Mouse (Mus musculus) kidney, adult 2 months (tissue): Measurements from ENCODE around the gene Igf2bp1. TPM values are rescaled to one million over a fixed set of nuclear protein-coding genes. Genes with fewer than 3 reads are reported as not detected.

ENCODE experiments used
- DNase-seq: peaks from one replicate; pipeline ENCODE4 v3.0.0; 2021
- H3K27ac ChIP-seq: fragments of 200-500 bp; 2 replicates; pipeline ENCODE4 v1.5.1; 2012; ENCODE audit warnings: low read depth, low read length, control low read depth, inconsistent platforms; ENCODE audit not compliant: insufficient read depth
- H3K27me3 ChIP-seq: fragments of 200-500 bp; replicated peaks from 2 replicates; pipeline ENCODE4 v1.6.1; 2012; ENCODE audit warnings: mild to moderate bottlenecking, moderate library complexity, low read length, inconsistent platforms; ENCODE audit not compliant: control insufficient read depth, insufficient read depth
- H3K36me3 ChIP-seq: fragments of 200-500 bp; 2 replicates; pipeline ENCODE4 v1.6.1; 2012; ENCODE audit warnings: mild to moderate bottlenecking, moderate library complexity, low read length, inconsistent platforms; ENCODE audit not compliant: control insufficient read depth, insufficient read depth
- H3K4me1 ChIP-seq: fragments of 200-500 bp; 2 replicates; pipeline ENCODE4 v1.6.1; 2011; ENCODE audit warnings: low read length; ENCODE audit not compliant: control insufficient read depth, insufficient read depth
- H3K4me3 ChIP-seq: fragments of 200-500 bp; 2 replicates; pipeline ENCODE4 v1.5.1; 2011; ENCODE audit warnings: mild to moderate bottlenecking, low read depth, low read length, control low read depth; ENCODE audit not compliant: insufficient read depth
- CTCF ChIP-seq: fragments of 200-500 bp; conservative IDR thresholded peaks from 2 replicates; pipeline ENCODE4 v1.5.1; 2011; ENCODE audit warnings: low read depth, mild to moderate bottlenecking, control low read depth, low read length, moderate library complexity, mixed read lengths; ENCODE audit not compliant: insufficient read depth, insufficient read length
- POLR2A ChIP-seq: fragments of 200-500 bp; IDR thresholded peaks from one replicate; pipeline ENCODE4 v1.6.1; 2011; ENCODE audit warnings: low read depth, low read length, control low read depth
- WGBS: fragments of 180-500 bp; shearing (Covaris S2); methylation state at CpG from one replicate; pipeline ENCODE4 v1.1.7; 2018; 5-methylcytosine and 5-hydroxymethylcytosine counted together
- polyA plus RNA-seq: library from polyadenylated mRNA; depleted of rRNA; stranded (reverse); fragments of >200 nt; gene quantifications from 2 replicates; pipeline ENCODE4 v1.2.3, GENCODE M21; 2012

The Igf2bp1 gene
- polyA plus RNA-seq, 1 experiment: 1.1 TPM

DNA sequence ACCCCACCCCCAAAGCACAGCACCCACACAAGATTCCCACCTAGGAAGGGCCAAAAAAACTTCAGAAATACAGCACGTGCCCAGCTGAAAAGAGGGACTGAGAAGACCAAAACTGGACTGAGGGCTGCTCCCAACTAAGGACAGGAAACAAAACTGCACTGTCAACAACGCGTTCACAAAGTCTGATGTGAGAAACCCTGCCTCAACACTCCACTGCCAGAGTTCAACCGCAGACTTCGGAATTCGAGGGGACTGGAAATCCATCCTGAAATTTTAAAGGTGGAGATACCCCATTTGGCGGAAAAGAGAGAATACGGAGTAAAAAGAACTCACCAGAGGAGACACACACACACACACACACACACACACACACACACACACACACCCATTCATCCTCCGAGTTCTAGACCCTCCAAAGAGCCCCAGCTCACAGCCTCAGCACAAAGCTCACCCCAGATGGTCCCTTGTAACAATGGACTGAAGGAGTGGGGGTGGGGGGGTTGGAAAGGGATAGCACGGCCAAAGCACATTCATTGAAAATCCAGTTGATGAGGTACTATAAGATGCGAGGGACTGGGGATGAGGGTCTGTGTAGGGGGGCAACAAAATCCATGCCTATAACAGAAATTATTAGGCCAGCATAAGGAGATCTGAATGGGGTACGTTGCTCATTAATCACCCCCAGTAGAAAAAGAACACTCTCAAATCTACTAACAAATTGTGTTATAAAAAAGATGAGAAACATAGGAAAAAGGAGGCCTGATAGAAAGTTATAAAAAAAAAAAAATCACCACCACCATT, 2.4 kb downstream of the Igf2bp1 start:
- WGBS: 69% methylated on average over 12 of the region's 12 CpGs
- DNase-seq: no peak
- Histone ChIP-seq H3K36me3 (no peaks in the 10 kb centered on the region), H3K27ac (no peak overlapping the region), H3K4me3 (no peak overlapping the region), H3K4me1 (no peaks in the 10 kb centered on the region), H3K27me3 (peaks cover 26% of the 10 kb centered on the region)
- no peak for TF ChIP-seq POLR2A

DNA sequence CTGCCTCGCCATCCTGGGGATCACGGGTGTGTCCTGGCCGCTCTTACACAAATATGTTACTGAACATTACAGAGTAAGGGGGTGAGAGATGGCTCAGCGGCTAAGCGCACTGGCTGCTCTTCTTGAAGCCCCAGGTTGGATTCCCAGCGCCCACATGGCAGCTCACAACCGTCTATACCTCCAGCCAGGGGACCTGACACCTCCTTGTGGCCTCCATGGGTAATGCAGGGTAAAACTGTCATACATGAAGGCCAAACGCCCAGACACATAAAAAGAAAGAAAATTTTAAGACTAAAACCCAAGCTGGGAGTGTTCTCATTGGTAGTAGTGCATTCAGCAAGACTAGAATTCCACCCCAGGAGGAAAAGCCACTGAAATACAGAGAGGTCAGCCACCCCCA, 11.6 kb downstream of the Igf2bp1 start:
- 97% methylated on average over 8 of the region's 8 CpGs for WGBS
- Histone ChIP-seq H3K27ac (no peak overlapping the region), H3K27me3 (peaks cover 3% of the 10 kb centered on the region), H3K4me3 (no peak overlapping the region), H3K4me1 (0 out of 2 replicates have a peak, but pooled peaks cover 2% of the 10 kb centered on the region), H3K36me3 (no peaks in the 10 kb centered on the region)
- TF ChIP-seq CTCF (no peak), POLR2A (no peak)
- no peak for DNase-seq

DNA sequence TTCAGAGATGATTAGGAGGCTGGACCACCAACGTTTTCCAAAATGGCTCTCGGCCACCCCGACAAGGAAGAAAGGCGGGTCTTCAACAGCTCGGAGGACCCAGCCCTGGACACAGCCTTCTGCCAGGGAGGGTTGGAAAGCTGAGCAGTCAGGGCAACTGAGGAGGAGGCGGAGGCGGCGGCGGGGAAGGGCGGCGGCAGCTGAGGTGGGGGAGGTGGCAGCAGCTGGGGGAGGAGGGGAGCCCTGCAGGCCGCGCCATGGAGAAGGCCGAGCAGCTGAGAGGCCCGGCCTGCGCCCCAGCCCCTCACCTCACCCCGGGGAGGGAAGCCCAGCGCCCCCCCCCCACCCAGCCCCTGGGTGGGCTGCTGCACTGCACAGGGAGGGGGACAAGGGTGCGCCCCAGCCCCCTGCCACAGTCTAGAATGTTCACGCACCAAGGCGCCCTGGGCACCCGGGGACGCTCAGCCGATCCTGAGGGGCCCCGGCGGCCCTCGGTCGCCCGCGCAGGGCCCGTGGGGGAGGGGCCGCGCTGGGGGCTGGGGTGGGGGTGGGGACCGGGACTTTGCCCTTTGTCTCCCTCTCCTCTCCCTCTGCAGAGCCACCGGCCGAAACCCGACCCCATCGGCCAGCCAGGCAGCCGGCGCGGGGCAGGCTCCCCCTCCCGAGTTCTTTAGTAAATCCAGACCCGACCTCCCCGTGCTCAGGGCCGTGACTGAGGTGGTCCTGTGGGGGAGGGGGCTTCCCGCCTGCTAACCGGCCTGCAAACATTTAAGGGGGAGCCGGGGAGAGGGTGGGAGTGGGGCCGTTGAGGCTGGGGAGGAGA, 14.6 kb downstream of the Igf2bp1 start:
- Histone ChIP-seq H3K27me3 (peaks cover 3% of the 10 kb centered on the region), H3K27ac (no peak overlapping the region), H3K4me3 (peak overlapping the region; percentile 9), H3K4me1 (peaks cover 7% of the 10 kb centered on the region; the same call in 1 of the 2 replicates), H3K36me3 (no peaks in the 10 kb centered on the region)
- WGBS: 10% methylated on average over 42 of the region's 49 CpGs
- peak; percentile 25 for DNase-seq
- TF ChIP-seq CTCF (no peak), POLR2A (no peak)

DNA sequence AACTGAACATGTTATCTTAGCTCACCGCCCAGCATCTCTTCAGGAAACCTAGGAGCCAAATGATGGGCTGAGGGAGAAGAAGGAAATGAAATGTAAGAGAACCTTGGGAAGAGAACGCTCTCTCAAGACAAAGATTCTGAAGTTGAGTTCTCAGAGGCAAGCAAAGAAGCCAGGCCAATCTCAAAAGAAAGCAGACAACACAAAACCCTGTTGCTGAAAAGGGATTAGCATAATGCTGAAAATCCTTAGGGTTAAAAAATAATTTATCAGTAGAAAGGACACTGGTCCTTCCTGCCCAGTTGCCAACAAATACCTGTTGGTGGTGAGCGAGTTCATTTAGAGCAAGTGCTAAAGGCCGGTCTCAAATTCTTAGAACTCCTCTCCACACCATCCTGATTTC, 15.3 kb downstream of the Igf2bp1 start:
- Histone ChIP-seq H3K27ac (no peak overlapping the region), H3K36me3 (no peaks in the 10 kb centered on the region), H3K4me3 (no peak overlapping the region), H3K27me3 (peaks cover 3% of the 10 kb centered on the region), H3K4me1 (peaks cover 7% of the 10 kb centered on the region; the same call in 1 of the 2 replicates)
- TF ChIP-seq CTCF (no peak), POLR2A (no peak)
- WGBS: 61% methylated on average over 4 of the region's 4 CpGs
- DNase-seq: peak; percentile 32

DNA sequence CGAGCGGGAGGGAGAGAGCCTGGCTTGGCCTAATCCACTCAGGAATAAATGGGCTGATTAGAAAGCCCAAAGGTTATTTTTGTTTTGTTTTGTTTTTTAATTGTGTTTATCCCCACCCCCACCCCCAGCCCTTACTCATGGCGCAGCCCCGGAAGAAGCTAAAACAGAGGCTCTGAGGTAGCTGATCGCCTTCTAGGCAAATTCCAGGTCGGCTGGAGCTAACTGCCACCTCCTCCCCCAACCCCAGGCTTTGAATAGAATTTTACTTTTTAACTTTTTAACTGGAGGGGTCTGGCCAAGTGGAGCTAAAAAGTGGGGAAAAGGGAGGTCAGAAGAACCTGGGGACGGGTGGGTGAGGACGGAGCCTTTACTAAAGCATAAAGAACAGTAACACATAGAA, 15.9 kb downstream of the Igf2bp1 start:
- Histone ChIP-seq H3K4me3 (no peak overlapping the region), H3K27ac (no peak overlapping the region), H3K27me3 (peaks cover 3% of the 10 kb centered on the region), H3K36me3 (no peaks in the 10 kb centered on the region), H3K4me1 (peaks cover 7% of the 10 kb centered on the region; the same call in 1 of the 2 replicates)
- WGBS: 61% methylated on average over 8 of the region's 8 CpGs
- TF ChIP-seq CTCF: no peak
- TF ChIP-seq POLR2A: no peak
- no peak for DNase-seq

DNA sequence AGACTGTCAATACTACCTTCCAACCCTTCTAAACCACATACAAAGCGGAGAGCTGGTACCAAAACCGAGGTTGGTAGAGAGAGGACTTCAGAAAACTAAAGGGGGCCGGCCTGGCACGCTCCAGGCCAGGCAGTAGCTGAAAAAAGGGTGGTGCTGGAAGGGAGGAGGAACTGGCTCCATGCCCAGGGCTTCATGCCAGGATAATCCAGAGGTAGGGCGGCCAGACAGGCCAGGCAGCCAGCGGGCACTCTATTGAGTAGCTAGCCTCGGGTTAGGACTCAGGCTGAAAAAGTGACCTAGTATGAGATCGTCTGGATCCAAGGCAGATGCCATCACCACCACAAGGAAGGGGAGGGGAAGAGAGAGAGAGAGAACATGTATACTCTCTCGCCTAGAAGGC, 17.2 kb downstream of the Igf2bp1 start:
- no peaks in the 10 kb centered on the region for H3K36me3 ChIP-seq
- peaks cover 3% of the 10 kb centered on the region for H3K27me3 ChIP-seq
- no peak overlapping the region for H3K4me3 ChIP-seq
- peak; percentile 92 for DNase-seq
- WGBS: 16% methylated on average over 9 of the region's 9 CpGs
- no peak overlapping the region for H3K27ac ChIP-seq
- TF ChIP-seq POLR2A (no peak), CTCF (no peak)
- H3K4me1 ChIP-seq: peaks cover 7% of the 10 kb centered on the region; the same call in 1 of the 2 replicates

DNA sequence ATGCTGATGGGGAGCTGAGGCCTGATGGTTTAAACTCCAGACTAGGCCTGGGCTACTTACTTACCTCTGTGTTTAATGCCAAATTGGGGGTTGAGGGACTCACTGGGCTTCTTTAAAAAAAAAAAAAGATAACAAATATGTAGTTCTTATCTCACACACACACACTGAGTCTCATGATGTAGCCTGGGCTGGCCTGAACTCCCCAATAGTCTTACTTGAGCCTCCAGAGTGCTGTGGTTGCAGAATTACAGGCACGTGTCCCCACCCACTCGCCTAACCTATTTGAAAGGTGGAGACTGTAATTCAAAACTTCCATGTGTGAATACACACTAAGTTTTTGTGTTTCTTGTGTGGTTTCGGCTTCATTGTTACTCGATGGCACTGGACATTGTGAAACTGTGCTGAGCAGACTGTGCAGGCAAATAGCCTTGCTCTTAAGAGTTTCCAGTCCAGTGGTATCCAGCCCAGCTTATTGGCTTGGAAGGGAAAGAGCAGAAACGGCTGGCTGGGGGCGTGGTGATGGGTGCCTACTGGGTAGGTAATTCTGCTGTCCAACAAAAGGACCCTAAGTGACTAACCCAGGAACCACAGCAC, 17.8 kb downstream of the Igf2bp1 start:
- DNase-seq: no peak
- peaks cover 3% of the 10 kb centered on the region for H3K27me3 ChIP-seq
- H3K27ac ChIP-seq: no peak overlapping the region
- TF ChIP-seq CTCF: no peak
- TF ChIP-seq POLR2A: no peak
- H3K36me3 ChIP-seq: no peaks in the 10 kb centered on the region
- peaks cover 9% of the 10 kb centered on the region; the same call in 1 of the 2 replicates for H3K4me1 ChIP-seq
- no peak overlapping the region for H3K4me3 ChIP-seq
- 56% methylated on average over 6 of the region's 6 CpGs for WGBS
